Mouse (Mus musculus): ENCODE measurements around the gene Rsrp1. TPM values are rescaled to one million over a fixed set of nuclear protein-coding genes. Genes with fewer than 3 reads are reported as not detected.

Rsrp1 gene
- polyA plus RNA-seq, 1 experiment: 145 TPM

- Histone ChIP-seq H3K27ac (ENCODE audit: control insufficient read depth, insufficient read depth, low read depth, low read length) (peak overlapping the region; percentile 98), H3K36me3 (ENCODE audit: control insufficient read depth, insufficient read depth, low read length) (peaks cover 8% of the 10 kb centered on the region), H3K27me3 (ENCODE audit: control insufficient read depth, insufficient read depth, low read length) (no peaks in the 10 kb centered on the region), H3K4me3 (ENCODE audit: control insufficient read depth, low read depth, low read length) (peak overlapping the region; percentile 94), H3K4me1 (ENCODE audit: control insufficient read depth, insufficient read depth, low read length) (peaks cover 10% of the 10 kb centered on the region)
- TF ChIP-seq POLR2A (IDR thresholded peaks at IDR 0.05; ENCODE audit: control insufficient read depth, low read depth, low read length) (no peak), CTCF (IDR thresholded peaks at IDR 0.05; ENCODE audit: control insufficient read depth, insufficient read depth, insufficient replicate concordance, low read depth, low read length) (no peak)
Measured at GRCm38 (mm10) chr4:134922111-134922924, 1.1 kb upstream of the Rsrp1 start.

DNA sequence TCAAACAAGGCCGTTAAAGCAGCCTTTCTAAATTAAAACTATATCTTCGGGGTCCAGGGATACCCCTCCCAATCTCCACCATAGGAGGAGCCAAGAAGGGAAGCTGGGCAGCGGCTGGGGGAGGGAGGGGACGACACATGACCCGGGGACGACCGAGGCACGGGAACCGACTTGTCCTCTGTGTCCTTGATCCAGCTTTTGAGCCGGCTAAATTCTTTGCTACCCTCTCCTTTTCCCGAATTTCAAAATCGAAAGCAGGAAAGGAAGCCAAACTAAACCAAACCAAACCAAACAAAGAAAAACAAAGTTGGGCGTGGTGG lies 507 bp upstream of the Rsrp1 start:
- no peaks in the 10 kb centered on the region for H3K27me3 ChIP-seq (ENCODE audit: control insufficient read depth, insufficient read depth, low read length)
- H3K27ac ChIP-seq (ENCODE audit: control insufficient read depth, insufficient read depth, low read depth, low read length): peak overlapping the region; percentile 98
- peak overlapping the region; percentile 94 for H3K4me3 ChIP-seq (ENCODE audit: control insufficient read depth, low read depth, low read length)
- H3K36me3 ChIP-seq (ENCODE audit: control insufficient read depth, insufficient read depth, low read length): peaks cover 8% of the 10 kb centered on the region
- peaks cover 10% of the 10 kb centered on the region for H3K4me1 ChIP-seq (ENCODE audit: control insufficient read depth, insufficient read depth, low read length)
- TF ChIP-seq POLR2A (IDR thresholded peaks at IDR 0.05; ENCODE audit: control insufficient read depth, low read depth, low read length): peak; percentile 30; the same call in 1 of the 2 replicates
- no peak for TF ChIP-seq CTCF (IDR thresholded peaks at IDR 0.05; ENCODE audit: control insufficient read depth, insufficient read depth, insufficient replicate concordance, low read depth, low read length)

DNA sequence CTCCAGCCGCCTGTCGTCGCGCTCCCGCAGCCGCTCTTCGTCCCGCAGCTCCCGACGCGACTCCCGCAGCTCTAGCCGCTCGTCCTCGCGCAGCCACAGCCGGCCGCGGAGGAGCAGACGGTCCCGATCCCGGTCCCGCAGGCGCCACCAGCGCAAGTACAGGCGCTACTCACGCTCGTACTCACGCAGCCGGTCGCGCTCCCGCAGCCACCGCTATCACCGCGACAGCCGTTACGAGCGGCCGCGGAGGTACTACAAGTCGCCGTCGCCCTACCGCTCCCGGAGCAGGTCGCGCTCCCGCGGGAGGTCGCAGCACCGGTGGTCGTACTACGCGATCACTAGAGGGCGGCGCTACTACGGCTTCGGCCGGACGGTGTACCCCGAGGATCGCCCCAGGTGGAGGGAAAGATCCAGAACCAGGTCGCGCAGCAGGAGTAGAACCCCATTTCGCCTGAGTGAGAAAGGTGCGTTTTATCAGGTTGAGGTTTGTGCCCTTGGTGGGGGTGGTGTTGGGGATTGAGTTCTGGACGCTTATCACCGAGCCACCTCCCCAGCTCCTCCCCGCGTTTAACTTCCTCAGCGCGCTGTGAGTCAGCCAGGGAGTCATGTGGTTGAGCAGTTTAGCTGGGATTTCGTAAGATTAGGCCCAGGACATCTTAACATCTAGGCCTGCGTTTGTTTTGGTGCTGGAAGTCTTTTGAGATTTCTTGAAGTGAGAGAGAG lies 788 bp downstream of the Rsrp1 start:
- Histone ChIP-seq H3K4me3 (ENCODE audit: control insufficient read depth, low read depth, low read length) (peak overlapping the region; percentile 94), H3K36me3 (ENCODE audit: control insufficient read depth, insufficient read depth, low read length) (peaks cover 8% of the 10 kb centered on the region), H3K27ac (ENCODE audit: control insufficient read depth, insufficient read depth, low read depth, low read length) (peak overlapping the region; percentile 97), H3K4me1 (ENCODE audit: control insufficient read depth, insufficient read depth, low read length) (peaks cover 8% of the 10 kb centered on the region), H3K27me3 (ENCODE audit: control insufficient read depth, insufficient read depth, low read length) (no peaks in the 10 kb centered on the region)
- no peak for TF ChIP-seq CTCF (IDR thresholded peaks at IDR 0.05; ENCODE audit: control insufficient read depth, insufficient read depth, insufficient replicate concordance, low read depth, low read length)
- TF ChIP-seq POLR2A (IDR thresholded peaks at IDR 0.05; ENCODE audit: control insufficient read depth, low read depth, low read length): no peak; the same call in 1 of the 2 replicates

DNA sequence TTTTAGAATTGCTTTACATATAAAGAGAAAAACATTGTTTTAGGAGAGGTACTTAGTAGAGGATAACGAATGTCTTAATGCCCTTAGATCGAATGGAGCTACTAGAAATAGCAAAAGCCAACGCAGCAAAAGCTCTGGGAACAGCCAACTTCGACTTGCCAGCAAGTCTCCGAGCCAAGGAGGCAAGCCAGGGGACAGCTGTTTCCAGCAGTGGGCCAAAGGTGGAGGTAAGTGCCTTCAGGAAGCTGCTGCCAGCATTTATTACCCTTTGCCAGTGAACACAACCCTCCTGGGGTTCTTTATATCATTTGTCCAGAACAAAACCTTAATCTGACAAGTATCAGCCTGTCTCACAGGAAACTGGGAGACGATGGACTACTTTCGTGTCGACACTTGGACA lies 1.8 kb downstream of the Rsrp1 start:
- Histone ChIP-seq H3K4me1 (ENCODE audit: control insufficient read depth, insufficient read depth, low read length) (peaks cover 6% of the 10 kb centered on the region), H3K27ac (ENCODE audit: control insufficient read depth, insufficient read depth, low read depth, low read length) (no peak overlapping the region), H3K36me3 (ENCODE audit: control insufficient read depth, insufficient read depth, low read length) (peaks cover 8% of the 10 kb centered on the region), H3K27me3 (ENCODE audit: control insufficient read depth, insufficient read depth, low read length) (no peaks in the 10 kb centered on the region), H3K4me3 (ENCODE audit: control insufficient read depth, low read depth, low read length) (peak overlapping the region; percentile 66)
- no peak for TF ChIP-seq POLR2A (IDR thresholded peaks at IDR 0.05; ENCODE audit: control insufficient read depth, low read depth, low read length)
- no peak for TF ChIP-seq CTCF (IDR thresholded peaks at IDR 0.05; ENCODE audit: control insufficient read depth, insufficient read depth, insufficient replicate concordance, low read depth, low read length)

- H3K27me3 ChIP-seq (ENCODE audit: control insufficient read depth, insufficient read depth, low read length): no peaks in the 10 kb centered on the region
- H3K36me3 ChIP-seq (ENCODE audit: control insufficient read depth, insufficient read depth, low read length): peaks cover 8% of the 10 kb centered on the region
- TF ChIP-seq POLR2A (IDR thresholded peaks at IDR 0.05; ENCODE audit: control insufficient read depth, low read depth, low read length) (no peak), CTCF (IDR thresholded peaks at IDR 0.05; ENCODE audit: control insufficient read depth, insufficient read depth, insufficient replicate concordance, low read depth, low read length) (no peak)
- H3K27ac ChIP-seq (ENCODE audit: control insufficient read depth, insufficient read depth, low read depth, low read length): no peak overlapping the region
- H3K4me1 ChIP-seq (ENCODE audit: control insufficient read depth, insufficient read depth, low read length): no peaks in the 10 kb centered on the region
- H3K4me3 ChIP-seq (ENCODE audit: control insufficient read depth, low read depth, low read length): no peak overlapping the region
Measured at GRCm38 (mm10) chr4:134927815-134928463, 4.5 kb downstream of the Rsrp1 start.

- no peak overlapping the region for H3K27ac ChIP-seq (ENCODE audit: control insufficient read depth, insufficient read depth, low read depth, low read length)
- no peaks in the 10 kb centered on the region for H3K4me1 ChIP-seq (ENCODE audit: control insufficient read depth, insufficient read depth, low read length)
- TF ChIP-seq POLR2A (IDR thresholded peaks at IDR 0.05; ENCODE audit: control insufficient read depth, low read depth, low read length) (no peak; the same call in 1 of the 2 replicates), CTCF (IDR thresholded peaks at IDR 0.05; ENCODE audit: control insufficient read depth, insufficient read depth, insufficient replicate concordance, low read depth, low read length) (no peak)
- H3K27me3 ChIP-seq (ENCODE audit: control insufficient read depth, insufficient read depth, low read length): no peaks in the 10 kb centered on the region
- H3K4me3 ChIP-seq (ENCODE audit: control insufficient read depth, low read depth, low read length): no peak overlapping the region
- peaks cover 8% of the 10 kb centered on the region for H3K36me3 ChIP-seq (ENCODE audit: control insufficient read depth, insufficient read depth, low read length)
Measured at GRCm38 (mm10) chr4:134928464-134928836, 5.1 kb downstream of the Rsrp1 start.

GRCm38 (mm10) chr4:134929536-134929935 lies 6.1 kb downstream of the Rsrp1 start:
- Histone ChIP-seq H3K4me3 (ENCODE audit: control insufficient read depth, low read depth, low read length) (no peak overlapping the region), H3K36me3 (ENCODE audit: control insufficient read depth, insufficient read depth, low read length) (peaks cover 5% of the 10 kb centered on the region), H3K27ac (ENCODE audit: control insufficient read depth, insufficient read depth, low read depth, low read length) (no peak overlapping the region), H3K27me3 (ENCODE audit: control insufficient read depth, insufficient read depth, low read length) (no peaks in the 10 kb centered on the region), H3K4me1 (ENCODE audit: control insufficient read depth, insufficient read depth, low read length) (no peaks in the 10 kb centered on the region)
- TF ChIP-seq POLR2A (IDR thresholded peaks at IDR 0.05; ENCODE audit: control insufficient read depth, low read depth, low read length) (no peak), CTCF (IDR thresholded peaks at IDR 0.05; ENCODE audit: control insufficient read depth, insufficient read depth, insufficient replicate concordance, low read depth, low read length) (no peak)
